Mouse (Mus musculus) ES-Bruce4 (cell line): ENCODE data around the gene Ddit4.

Experiments used
- CTCF ChIP-seq: IDR thresholded peaks from one replicate; pipeline ENCODE4 v1.8.1; 2011; ENCODE audit warnings: low read depth, low read length
- EP300 ChIP-seq: IDR thresholded peaks from 2 replicates; pipeline ENCODE4 v1.6.1; 2011; ENCODE audit warnings: low read depth, low read length; ENCODE audit not compliant: insufficient read depth
- POLR2A ChIP-seq: IDR thresholded peaks from one replicate; pipeline ENCODE4 v1.8.1; 2011; ENCODE audit warnings: low read length; ENCODE audit not compliant: insufficient read depth

DNA sequence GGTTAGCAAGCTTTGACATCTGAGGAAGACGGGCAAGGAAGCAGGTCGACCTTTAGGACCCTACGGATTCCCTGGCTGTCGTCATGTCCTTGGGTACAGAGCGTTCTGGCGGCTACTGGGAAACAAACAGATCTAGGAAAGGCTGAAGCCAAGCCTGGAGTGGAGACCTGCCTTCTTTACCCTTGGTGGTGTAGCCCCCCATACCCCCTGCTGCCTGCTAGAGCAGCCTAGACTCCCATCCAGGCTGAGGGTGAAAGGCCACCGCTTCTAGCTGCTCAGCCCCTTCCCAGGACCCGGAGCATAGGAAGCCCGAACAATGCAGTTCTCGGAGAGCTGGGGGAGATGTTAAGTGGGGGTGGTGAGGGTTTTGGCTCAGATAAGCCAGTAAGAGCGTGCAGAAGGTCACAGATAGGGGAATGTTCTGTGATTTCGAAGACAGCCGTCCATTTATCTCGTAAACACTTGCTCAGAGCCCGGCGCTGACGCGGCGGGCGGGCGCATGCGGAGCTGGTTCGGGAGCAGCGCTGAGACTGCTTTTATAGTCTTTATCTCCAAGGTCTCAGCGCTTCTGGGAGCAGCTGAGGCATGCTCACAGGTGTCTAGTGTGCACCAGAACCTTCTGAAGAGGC lies 18.3 kb upstream of the Ddit4 start:
- no peak for TF ChIP-seq EP300
- no peak for TF ChIP-seq CTCF
- no peak for TF ChIP-seq POLR2A
